Mouse (Mus musculus) kidney, postnatal 36 days (tissue): Measurements from ENCODE around the gene Hspb7.
A peak's percentile ranks its signal among the peaks of the same experiment; 100 is the strongest.

Experiments
- DNase-seq, 2 experiments: peaks; one replicate each; pipeline ENCODE4 v3.0.0; 2021 to 2022; ENCODE audit warnings: mixed read lengths in 2 of 2

The Hspb7 gene

DNA sequence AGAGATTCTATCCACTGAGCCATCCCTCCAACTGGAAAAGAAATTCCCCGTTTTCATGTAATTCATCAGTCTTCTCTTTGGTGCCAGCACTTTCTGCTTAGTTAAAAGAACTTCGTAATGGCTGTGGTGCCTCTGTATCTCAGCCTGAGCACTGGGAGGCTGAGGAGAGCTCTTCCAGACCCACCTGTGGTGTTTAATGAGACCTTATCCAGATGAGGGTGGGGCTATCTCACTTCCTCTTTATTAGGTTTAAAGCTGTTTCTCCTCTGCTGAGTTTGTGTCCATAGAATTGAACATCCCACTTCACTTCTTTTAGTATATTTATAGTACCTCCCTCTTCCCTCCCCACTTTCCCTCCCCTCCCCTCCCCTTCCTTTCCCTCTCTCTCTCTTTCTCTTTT is 30.7 kb downstream of the Hspb7 start:
- no peak for DNase-seq

DNA sequence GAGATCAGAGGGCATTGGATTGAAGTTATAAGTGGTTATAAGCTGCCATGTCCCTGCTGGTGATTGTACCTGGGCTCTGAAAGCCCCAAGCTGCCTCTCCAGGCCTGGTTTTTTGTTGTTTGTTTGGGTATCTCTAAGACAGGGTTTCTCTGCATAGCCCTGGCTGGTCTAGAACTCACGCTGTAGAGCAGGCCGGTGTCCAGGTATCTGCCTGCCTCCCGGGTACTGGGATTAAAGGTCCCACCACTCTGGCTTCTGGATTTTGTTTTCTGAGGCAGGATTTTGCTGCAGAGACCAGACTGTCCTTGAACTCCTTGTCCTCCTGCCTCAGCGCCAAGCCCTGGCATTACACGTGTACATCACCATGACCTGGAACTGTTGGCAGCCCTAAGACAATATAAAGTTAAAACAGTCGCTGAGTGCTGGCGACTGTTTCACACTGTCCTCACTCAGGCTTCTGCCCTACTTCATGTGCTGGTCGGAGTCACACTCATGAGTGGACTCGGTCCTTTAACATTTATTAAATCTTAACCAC is 31.4 kb downstream of the Hspb7 start:
- peak in 1 of 2 experiments; percentile 19 for DNase-seq

GRCm38 (mm10) chr4:141454581-141455350 is 34.2 kb downstream of the Hspb7 start:
- DNase-seq: no peak

- DNase-seq: no peak
Measured at GRCm38 (mm10) chr4:141455526-141455925, 34.9 kb downstream of the Hspb7 start.

DNA sequence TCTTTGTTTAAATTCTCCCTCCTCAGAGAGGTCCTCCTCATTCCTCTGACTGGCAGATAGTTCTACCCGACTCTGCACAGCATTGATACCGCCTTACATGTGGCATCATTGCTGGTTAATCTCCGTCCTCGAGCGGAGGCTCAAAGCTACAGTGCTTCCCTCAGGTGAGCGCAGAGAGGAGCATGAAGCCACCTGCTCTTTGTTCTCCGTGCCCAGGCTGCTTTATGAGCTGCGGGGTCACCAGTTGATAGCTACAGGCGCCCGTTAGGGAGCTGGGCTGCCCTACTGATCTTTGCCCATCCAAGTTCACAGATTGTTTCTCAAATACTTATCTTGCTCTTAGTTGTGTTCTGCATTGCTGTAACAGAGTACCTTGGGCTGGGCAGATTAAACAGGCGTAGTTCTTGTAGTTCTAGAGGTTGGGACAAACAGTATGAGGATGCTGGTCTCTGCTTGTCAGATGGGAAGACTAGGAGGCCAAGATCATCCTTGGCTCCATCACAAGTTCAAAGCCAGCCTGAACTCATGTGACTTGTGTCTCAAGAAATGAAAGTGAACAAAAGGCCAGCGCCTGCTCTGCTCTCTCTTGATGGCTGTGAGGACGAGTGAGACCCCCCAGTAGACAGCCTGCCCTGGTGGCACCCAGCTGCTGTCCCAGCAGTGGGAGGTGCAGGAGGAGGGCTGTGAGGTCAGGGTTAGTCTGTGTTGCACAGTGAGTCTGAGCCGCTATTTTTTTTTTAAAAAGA is 35.8 kb downstream of the Hspb7 start:
- no peak for DNase-seq

GRCm38 (mm10) chr4:141458236-141458635 is 37.7 kb downstream of the Hspb7 start:
- DNase-seq: peak; percentile 34 to 44

GRCm38 (mm10) chr4:141458888-141459287 is 38.3 kb downstream of the Hspb7 start:
- no peak for DNase-seq

- no peak for DNase-seq
Measured at GRCm38 (mm10) chr4:141459766-141460165, 39.2 kb downstream of the Hspb7 start.

DNA sequence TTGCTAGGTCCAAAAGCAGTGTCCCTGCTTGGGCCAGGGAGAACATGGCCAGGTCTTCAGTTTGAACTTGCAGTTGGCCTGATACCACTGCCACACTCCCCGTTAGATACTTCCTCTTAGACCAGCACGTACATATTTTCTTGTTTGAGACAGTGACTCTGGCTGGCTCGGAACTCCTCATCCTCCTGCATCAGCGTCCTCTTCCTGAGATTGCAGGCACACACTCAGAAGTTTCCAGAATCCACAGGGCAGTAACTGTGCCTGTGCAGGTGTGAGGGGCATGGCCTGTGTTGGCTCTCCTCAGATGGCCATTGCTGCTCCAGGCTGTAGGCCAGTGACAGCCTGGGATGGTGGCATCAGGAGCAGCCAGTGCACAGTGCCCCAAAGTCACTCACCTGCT is 39.9 kb downstream of the Hspb7 start:
- DNase-seq: no peak

- no peak for DNase-seq
Measured at GRCm38 (mm10) chr4:141461088-141461487, 40.5 kb downstream of the Hspb7 start.

DNA sequence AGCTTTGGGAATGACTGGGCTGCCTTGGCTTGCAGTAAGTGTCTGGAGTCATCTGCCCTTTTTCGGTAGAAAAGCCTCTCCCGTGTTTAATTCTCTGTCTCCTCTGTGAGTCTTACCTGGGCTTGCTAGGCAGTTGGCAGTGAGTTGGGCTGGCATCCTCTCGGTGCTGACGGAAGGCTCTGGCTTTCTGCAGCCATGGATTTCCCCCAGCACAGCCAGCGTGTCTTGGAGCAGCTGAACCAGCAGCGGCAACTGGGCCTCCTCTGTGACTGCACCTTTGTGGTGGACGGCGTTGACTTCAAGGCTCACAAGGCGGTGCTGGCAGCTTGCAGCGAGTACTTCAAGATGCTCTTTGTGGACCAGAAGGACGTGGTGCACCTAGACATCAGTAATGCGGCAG is 41.0 kb downstream of the Hspb7 start:
- no peak for DNase-seq

- peak; percentile 72 to 81 for DNase-seq
Measured at GRCm38 (mm10) chr4:141463472-141463871, 42.9 kb downstream of the Hspb7 start.

DNA sequence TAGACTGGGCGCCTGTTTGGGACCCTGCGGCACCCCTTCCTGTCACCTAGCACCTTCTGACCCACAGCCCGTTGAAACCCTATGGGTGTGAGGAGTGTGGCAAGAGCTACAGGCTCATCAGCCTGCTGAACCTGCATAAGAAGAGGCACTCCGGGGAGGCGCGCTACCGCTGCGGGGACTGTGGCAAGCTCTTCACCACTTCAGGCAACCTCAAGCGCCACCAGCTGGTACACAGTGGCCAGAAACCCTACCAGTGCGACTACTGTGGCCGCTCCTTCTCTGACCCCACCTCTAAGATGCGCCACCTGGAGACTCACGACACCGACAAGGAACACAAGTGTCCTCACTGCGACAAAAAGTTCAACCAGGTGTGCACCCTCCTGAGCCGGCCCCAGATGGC is 44.1 kb downstream of the Hspb7 start:
- DNase-seq: no peak

- no peak for DNase-seq
Measured at GRCm38 (mm10) chr4:141465512-141466288, 45.1 kb downstream of the Hspb7 start.

DNA sequence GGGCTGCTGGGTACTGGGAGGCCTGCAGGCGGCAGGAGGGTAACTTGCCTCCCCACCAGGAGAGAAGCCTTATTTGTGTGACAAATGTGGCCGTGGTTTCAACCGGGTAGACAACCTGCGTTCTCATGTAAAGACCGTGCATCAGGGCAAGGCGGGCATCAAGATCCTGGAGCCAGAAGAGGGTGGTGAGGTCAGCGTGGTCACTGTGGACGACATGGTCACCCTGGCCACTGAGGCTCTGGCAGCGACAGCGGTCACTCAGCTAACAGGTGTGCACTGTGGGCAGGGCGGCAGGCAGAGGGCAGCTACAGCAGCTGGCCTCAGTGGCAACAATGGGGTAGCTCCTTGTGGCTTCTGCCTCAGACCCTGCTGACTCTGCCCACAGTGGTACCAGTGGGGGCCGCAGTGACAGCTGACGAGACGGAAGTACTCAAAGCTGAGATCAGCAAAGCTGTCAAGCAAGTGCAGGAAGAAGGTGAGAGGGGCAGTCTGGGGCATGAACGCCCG is 45.8 kb downstream of the Hspb7 start:
- DNase-seq: no peak

GRCm38 (mm10) chr4:141466844-141467580 is 46.4 kb downstream of the Hspb7 start:
- peak in 1 of 2 experiments; percentile 43 for DNase-seq

DNA sequence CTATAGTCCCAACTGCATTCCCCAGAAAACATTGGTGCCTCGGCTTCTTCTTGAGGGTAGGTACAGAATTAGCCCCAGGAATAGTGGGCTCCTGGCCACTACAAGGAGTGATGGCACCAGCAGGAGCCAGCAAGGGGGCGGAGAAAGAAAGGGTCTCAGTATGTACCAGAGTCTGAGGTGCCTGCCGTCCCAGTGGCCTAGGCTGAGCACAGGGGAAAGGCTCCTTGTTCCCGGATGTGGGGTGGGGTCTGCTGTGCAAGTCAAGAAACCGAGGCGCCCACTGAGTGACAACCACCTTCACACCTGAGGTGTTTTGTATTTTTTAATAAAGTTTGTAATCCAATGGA is 47.0 kb downstream of the Hspb7 start:
- no peak for DNase-seq

DNA sequence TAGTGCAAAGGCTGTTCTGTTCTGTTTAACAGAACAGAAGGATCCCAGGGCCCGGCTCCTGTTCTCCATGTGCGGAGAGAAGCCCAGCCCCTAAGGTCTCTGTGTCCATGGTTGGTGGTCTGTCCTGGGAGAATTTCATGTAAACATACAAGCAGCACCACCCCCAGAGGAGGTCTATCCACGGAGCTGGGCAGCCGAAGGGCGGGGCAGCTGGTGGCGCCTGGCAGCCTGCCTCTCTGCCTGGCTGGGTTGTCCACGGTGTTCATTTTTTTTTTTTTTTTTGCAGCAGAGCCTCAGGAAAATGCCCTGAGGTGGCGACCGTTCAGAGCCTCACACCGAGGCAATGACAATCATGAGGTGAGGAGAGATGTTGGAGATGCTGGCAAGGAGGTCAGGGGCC is 48.0 kb downstream of the Hspb7 start:
- DNase-seq: peak in 1 of 2 experiments; percentile 58

GRCm38 (mm10) chr4:141469343-141469742 is 48.8 kb downstream of the Hspb7 start:
- DNase-seq: no peak

DNA sequence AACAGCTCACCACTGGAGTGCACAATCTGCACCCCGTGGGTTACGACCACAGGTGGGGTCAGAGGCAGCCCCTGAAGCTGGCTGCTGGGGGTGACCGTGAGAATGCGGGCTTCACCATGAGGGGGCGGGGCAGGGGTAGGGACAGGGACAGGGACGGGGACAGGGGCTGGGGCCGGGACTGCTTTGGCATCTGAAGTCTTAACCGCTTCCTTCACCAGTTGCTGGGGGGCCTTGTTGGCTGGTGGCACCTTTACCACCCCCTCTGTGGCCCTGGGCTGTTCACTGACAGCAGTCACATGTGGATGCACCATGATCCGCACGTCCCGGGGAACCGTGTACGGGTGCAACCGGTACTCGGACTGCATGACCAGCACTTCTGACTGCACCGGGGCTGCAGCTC is 50.9 kb downstream of the Hspb7 start:
- DNase-seq: no peak

DNA sequence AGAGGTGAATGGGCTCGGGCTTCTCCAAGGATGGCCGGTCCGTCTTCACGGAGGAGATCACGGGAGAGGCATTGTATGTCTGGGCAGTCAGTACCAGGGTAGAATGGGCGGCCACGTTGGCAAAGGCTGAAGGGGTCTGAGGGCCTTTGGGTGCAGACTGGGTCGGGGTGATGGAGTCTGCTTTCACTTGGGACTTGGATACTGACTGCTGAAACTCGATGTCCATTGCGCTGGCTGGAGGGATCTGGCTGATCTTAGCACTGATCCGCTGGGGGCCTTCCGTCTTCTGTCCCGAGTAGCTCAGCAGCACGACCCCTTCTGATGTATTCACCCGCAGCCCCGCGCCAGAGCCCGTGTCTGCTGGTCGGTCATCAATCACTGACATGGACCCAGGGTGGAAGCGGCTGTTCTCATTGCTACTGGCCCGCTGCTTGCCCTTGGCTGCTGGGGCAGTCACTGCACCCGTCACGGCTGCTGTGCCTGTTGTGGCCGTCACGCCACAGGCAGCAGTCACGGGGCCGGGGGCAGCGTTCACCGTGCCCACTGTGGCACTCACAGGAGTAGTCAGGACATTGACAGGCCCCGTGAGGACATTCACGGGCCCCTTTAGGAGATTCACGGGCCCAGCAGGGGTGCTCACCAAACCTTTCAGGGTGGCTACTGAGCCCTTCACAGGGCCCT is 52.2 kb downstream of the Hspb7 start:
- no peak for DNase-seq

DNA sequence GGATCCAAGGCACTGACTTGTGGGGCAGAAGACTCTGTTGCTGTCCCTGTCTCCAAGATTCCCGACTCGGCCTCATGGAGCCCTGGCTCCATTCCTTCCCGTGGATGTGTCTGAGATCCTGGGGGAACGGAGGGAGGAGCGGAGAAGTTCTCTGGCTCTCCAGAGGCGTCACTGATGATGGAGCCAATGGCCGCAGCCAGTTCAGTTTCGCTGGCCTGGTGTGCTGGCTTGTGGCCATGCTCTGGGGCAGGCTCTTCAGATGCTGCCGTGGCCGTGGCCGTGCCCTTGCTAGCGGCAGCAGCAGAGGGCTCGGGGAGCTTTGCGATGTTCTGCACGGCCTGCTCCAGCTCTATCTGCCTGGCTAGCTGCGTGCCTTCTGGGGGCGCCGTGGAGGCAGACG is 53.9 kb downstream of the Hspb7 start:
- no peak for DNase-seq
